11 mouse cellular contexts compared by ENCODE assay signal in the genomic region with DNA sequence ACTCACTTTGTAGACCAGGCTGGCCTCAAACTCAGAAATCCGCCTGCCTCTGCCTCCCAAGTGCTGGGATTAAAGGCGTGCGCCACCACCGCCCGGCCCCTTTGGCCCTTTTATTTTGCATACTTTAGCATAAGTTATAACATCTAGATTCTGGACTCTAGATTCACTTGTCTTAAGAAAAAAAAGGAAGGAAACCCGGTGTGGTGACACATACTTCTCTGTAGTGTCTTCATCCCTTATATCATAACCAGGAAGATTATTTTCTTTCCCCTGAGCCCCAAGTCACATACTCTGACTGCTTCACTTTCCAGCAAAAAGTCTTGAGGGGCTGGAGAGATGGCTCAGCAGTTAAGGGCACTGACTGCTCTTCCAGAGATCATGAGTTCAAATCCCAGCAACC. TPM values are rescaled to one million over a fixed set of nuclear protein-coding genes. Genes with fewer than 3 reads are reported as not detected.
DNase-seq lines count a peak whose midpoint lies in the region; ATAC-seq and TF ChIP-seq lines count a peak whose summit lies in the region.
"Not testable (repeated sequence)": the region's sequence is repeated elsewhere in the genome, so short reads cannot be mapped to it uniquely, and the experiment has no call there.
"Had no signal": no experiment of that assay in that cellular context is flagged by ENCODE, and none has a peak within 500 bp of the region (broad histone marks: within the 10 kb centered on the region; RNA-seq: fewer than 3 reads in every experiment).

No protein-coding gene starts in this region.

- peaks cover 16% of the 10 kb centered on the region for H3K4me1 ChIP-seq in embryonic facial prominence, embryonic 14.5 days (ENCODE audit: control insufficient read depth, insufficient read depth, low read length)
- peaks cover 16% of the 10 kb centered on the region for H3K4me1 ChIP-seq in heart, embryonic 12.5 days (replicated peaks)
- H3K4me1 ChIP-seq in hindbrain, postnatal 0 days (ENCODE audit: insufficient read depth, low read length): peaks cover 12% of the 10 kb centered on the region
- peaks cover 26% of the 10 kb centered on the region for H3K4me1 ChIP-seq in limb, embryonic 12.5 days (replicated peaks)
- H3K4me1 ChIP-seq in liver, postnatal 0 days (ENCODE audit: insufficient read depth): peaks cover 47% of the 10 kb centered on the region
- peaks cover 13% of the 10 kb centered on the region for H3K4me1 ChIP-seq in midbrain, postnatal 0 days (ENCODE audit: insufficient read depth, low read length)
- H3K4me1 ChIP-seq in stomach, embryonic 16.5 days (ENCODE audit: control insufficient read depth, insufficient read depth, low read length): peaks cover 14% of the 10 kb centered on the region

- not testable (repeated sequence) for H3K27ac ChIP-seq in embryonic facial prominence, embryonic 14.5 days (replicated peaks; ENCODE audit: low read depth, low read length); heart, embryonic 12.5 days (ENCODE audit: poor library complexity, severe bottlenecking); limb, embryonic 12.5 days; stomach, embryonic 16.5 days (ENCODE audit: low read length)
- H3K27ac ChIP-seq in hindbrain, postnatal 0 days: 0 out of 2 replicates have a peak overlapping the region, but pooled peaks have one; percentile 87
- H3K27ac ChIP-seq in liver, postnatal 0 days (ENCODE audit: low read depth): peak overlapping the region; percentile 78
- H3K27ac ChIP-seq in midbrain, postnatal 0 days (ENCODE audit: low read depth, low read length): 0 out of 2 replicates have a peak overlapping the region, but pooled peaks have one; percentile 32

- H3K4me3 ChIP-seq in embryonic facial prominence, embryonic 14.5 days (ENCODE audit: low read depth, low read length): peak overlapping the region; percentile 46; the same call in 1 of the 2 replicates
- H3K4me3 ChIP-seq in heart, embryonic 12.5 days: 0 out of 2 replicates have a peak overlapping the region, but pooled peaks have one; percentile 55
- H3K4me3 ChIP-seq in hindbrain, postnatal 0 days (ENCODE audit: low read length); limb, embryonic 12.5 days (replicated peaks); liver, postnatal 0 days (ENCODE audit: low read depth, low read length); midbrain, postnatal 0 days (ENCODE audit: low read depth, low read length); stomach, embryonic 16.5 days (replicated peaks; ENCODE audit: low read length): not testable (repeated sequence)

- not testable (repeated sequence) for TF ChIP-seq CTCF in hindbrain, postnatal 0 days (IDR thresholded peaks at IDR 0.05; ENCODE audit: low read depth); liver, postnatal 0 days (IDR thresholded peaks at IDR 0.05; ENCODE audit: low read depth); midbrain, postnatal 0 days (IDR thresholded peaks at IDR 0.05)

- ATAC-seq in embryonic facial prominence, embryonic 14.5 days (ENCODE audit: low read depth); heart, embryonic 12.5 days (ENCODE audit: insufficient number of reproducible peaks, low FRiP score); hindbrain, postnatal 0 days; limb, embryonic 12.5 days (ENCODE audit: insufficient number of reproducible peaks, insufficient read depth, low FRiP score, low TSS enrichment, low read depth); liver, postnatal 0 days; midbrain, postnatal 0 days (ENCODE audit: low FRiP score); stomach, embryonic 16.5 days (ENCODE audit: insufficient read depth, low FRiP score): not testable (repeated sequence)

- not testable (repeated sequence) for H3K9me3 ChIP-seq in embryonic facial prominence, embryonic 14.5 days (ENCODE audit: control insufficient read depth, low read length); heart, embryonic 12.5 days (replicated peaks); hindbrain, postnatal 0 days (ENCODE audit: low read length); limb, embryonic 12.5 days; liver, postnatal 0 days (ENCODE audit: low read length); midbrain, postnatal 0 days (ENCODE audit: low read length); stomach, embryonic 16.5 days (replicated peaks; ENCODE audit: control insufficient read depth, low read length)

- H3K9ac ChIP-seq in embryonic facial prominence, embryonic 14.5 days (ENCODE audit: low read depth, low read length); heart, embryonic 12.5 days; hindbrain, postnatal 0 days (replicated peaks; ENCODE audit: low read length); limb, embryonic 12.5 days (replicated peaks); liver, postnatal 0 days (replicated peaks); midbrain, postnatal 0 days (replicated peaks; ENCODE audit: low read length, poor library complexity, severe bottlenecking): not testable (repeated sequence)
- H3K9ac ChIP-seq in stomach, embryonic 16.5 days (ENCODE audit: low read length): peak overlapping the region; percentile 24; the same call in 1 of the 2 replicates

- H3K4me2 ChIP-seq in embryonic facial prominence, embryonic 14.5 days (ENCODE audit: low read depth, low read length): 0 out of 2 replicates have a peak overlapping the region, but pooled peaks have one; percentile 56
- peak overlapping the region; percentile 71 for H3K4me2 ChIP-seq in heart, embryonic 12.5 days
- peak overlapping the region; percentile 27; the same call in 1 of the 2 replicates for H3K4me2 ChIP-seq in hindbrain, postnatal 0 days (ENCODE audit: low read depth, low read length)
- peak overlapping the region; percentile 0; the same call in 1 of the 2 replicates for H3K4me2 ChIP-seq in limb, embryonic 12.5 days
- peak overlapping the region; percentile 47 for H3K4me2 ChIP-seq in liver, postnatal 0 days (ENCODE audit: low read depth, low read length)
- 0 out of 2 replicates have a peak overlapping the region, but pooled peaks have one; percentile 20 for H3K4me2 ChIP-seq in midbrain, postnatal 0 days (ENCODE audit: low read depth, low read length, poor library complexity, severe bottlenecking)
- peak overlapping the region; percentile 30 for H3K4me2 ChIP-seq in stomach, embryonic 16.5 days (ENCODE audit: low read depth, low read length)

- H3K36me3 ChIP-seq in embryonic facial prominence, embryonic 14.5 days (ENCODE audit: control insufficient read depth, insufficient read depth, low read length): peaks cover 22% of the 10 kb centered on the region
- H3K36me3 ChIP-seq in heart, embryonic 12.5 days: peaks cover 19% of the 10 kb centered on the region
- H3K36me3 ChIP-seq in hindbrain, postnatal 0 days (ENCODE audit: insufficient read depth, low read length); stomach, embryonic 16.5 days (ENCODE audit: control insufficient read depth, insufficient read depth, low read length): not testable (repeated sequence)
- peaks cover 20% of the 10 kb centered on the region for H3K36me3 ChIP-seq in limb, embryonic 12.5 days
- H3K36me3 ChIP-seq in liver, postnatal 0 days (replicated peaks; ENCODE audit: insufficient read depth, low read length): peaks cover 15% of the 10 kb centered on the region
- peaks cover 10% of the 10 kb centered on the region; the same call in 1 of the 2 replicates for H3K36me3 ChIP-seq in midbrain, postnatal 0 days (ENCODE audit: insufficient read depth, low read length)

- peak; percentile 28 for DNase-seq in CD4-positive helper T cell, adult 2 months (ENCODE audit: low read depth, low spot score)
- DNase-seq in embryonic facial prominence, embryonic 14.5 days (ENCODE audit: low spot score); hindbrain, postnatal 0 days (ENCODE audit: low spot score); liver, postnatal 0 days; midbrain, postnatal 0 days (ENCODE audit: low spot score): not testable (repeated sequence)

- 61% methylated on average over 6 of the region's 6 CpGs for WGBS in embryonic facial prominence, embryonic 14.5 days
- 50% methylated on average over 6 of the region's 6 CpGs for WGBS in heart, embryonic 12.5 days
- WGBS in hindbrain, postnatal 0 days: 58% methylated on average over 6 of the region's 6 CpGs
- WGBS in limb, embryonic 12.5 days: 56% methylated on average over 6 of the region's 6 CpGs
- 36% methylated on average over 6 of the region's 6 CpGs for WGBS in liver, postnatal 0 days (ENCODE audit: insufficient replicate concordance)
- WGBS in midbrain, postnatal 0 days: 63% methylated on average over 6 of the region's 6 CpGs
- WGBS in stomach, embryonic 16.5 days: 49% methylated on average over 6 of the region's 6 CpGs

- not testable (repeated sequence) for H3K27me3 ChIP-seq in embryonic facial prominence, embryonic 14.5 days (replicated peaks; ENCODE audit: control insufficient read depth, insufficient read depth, low read length); heart, embryonic 12.5 days (replicated peaks); hindbrain, postnatal 0 days (ENCODE audit: insufficient read depth, low read length); limb, embryonic 12.5 days; liver, postnatal 0 days (ENCODE audit: insufficient read depth, low read length); midbrain, postnatal 0 days (ENCODE audit: insufficient read depth, low read length); stomach, embryonic 16.5 days (ENCODE audit: control insufficient read depth, insufficient read depth, low read length)

- TF ChIP-seq EP300 in liver, postnatal 0 days (IDR thresholded peaks at IDR 0.05; ENCODE audit: low read depth): not testable (repeated sequence)

RNA-seq across cellular contexts. Expression of gene Aip, which starts 3.8 kb away (rescaled TPM):
- polyA plus RNA-seq in embryonic facial prominence, embryonic 14.5 days (2014; fragmentation: Nextera tagmentation; extraction: Ambion mirVana): 81.9 and 88.6 TPM in 2 replicates
- polyA plus RNA-seq in heart, embryonic 12.5 days (2016; fragmentation: Nextera tagmentation; extraction: Ambion mirVana): 80.4 and 82.6 TPM in 2 replicates
- 33.4 and 38.2 TPM in 2 replicates for total RNA-seq in hindbrain, postnatal 0 days (2014; rRNA removed)
- 89.4 and 94.3 TPM in 2 replicates for polyA plus RNA-seq in hindbrain, postnatal 0 days (2015; fragmentation: Nextera tagmentation; extraction: Ambion mirVana)
- 86.5 and 87.5 TPM in 2 replicates for polyA plus RNA-seq in limb, embryonic 12.5 days (2016; fragmentation: Nextera tagmentation; extraction: Ambion mirVana)
- 23.1 and 26.8 TPM in 2 replicates for polyA plus RNA-seq in liver, postnatal 0 days (2015; fragmentation: Nextera tagmentation; extraction: Ambion mirVana)
- total RNA-seq in midbrain, postnatal 0 days (2014; rRNA removed): 29.8 and 49.9 TPM in 2 replicates
- 87.7 and 97.6 TPM in 2 replicates for polyA plus RNA-seq in midbrain, postnatal 0 days (2015; fragmentation: Nextera tagmentation; extraction: Ambion mirVana)
- 86.9 and 90.8 TPM in 2 replicates for polyA plus RNA-seq in stomach, embryonic 16.5 days (2015; fragmentation: Nextera tagmentation; extraction: Ambion mirVana)

RNA-seq across cellular contexts. Expression of gene Gpr152, which starts 17.7 kb away (rescaled TPM):
- polyA plus RNA-seq in embryonic facial prominence, embryonic 14.5 days (2014; fragmentation: Nextera tagmentation; extraction: Ambion mirVana): 0.08 TPM in 1 of 2 replicates, not detected in the other
- not detected in 2 replicates for polyA plus RNA-seq in heart, embryonic 12.5 days (2016; fragmentation: Nextera tagmentation; extraction: Ambion mirVana)
- 0.37 TPM in 1 of 2 replicates, not detected in the other for total RNA-seq in hindbrain, postnatal 0 days (2014; rRNA removed)
- 0.05 TPM in 1 of 2 replicates, not detected in the other for polyA plus RNA-seq in hindbrain, postnatal 0 days (2015; fragmentation: Nextera tagmentation; extraction: Ambion mirVana)
- polyA plus RNA-seq in limb, embryonic 12.5 days (2016; fragmentation: Nextera tagmentation; extraction: Ambion mirVana): not detected in 2 replicates
- not detected in 2 replicates for polyA plus RNA-seq in liver, postnatal 0 days (2015; fragmentation: Nextera tagmentation; extraction: Ambion mirVana)
- 0.16 TPM in 1 of 2 replicates, not detected in the other for total RNA-seq in midbrain, postnatal 0 days (2014; rRNA removed)
- polyA plus RNA-seq in midbrain, postnatal 0 days (2015; fragmentation: Nextera tagmentation; extraction: Ambion mirVana): not detected in 2 replicates
- polyA plus RNA-seq in stomach, embryonic 16.5 days (2015; fragmentation: Nextera tagmentation; extraction: Ambion mirVana): not detected in 2 replicates
- total RNA-seq: gastrocnemius, adult 8-10 months had no signal
- polyA plus RNA-seq: heart, embryonic 11.5 days; neural tube, embryonic 14.5 days had no signal

RNA-seq across cellular contexts. Expression of gene Cabp4, which starts 21.9 kb away (rescaled TPM):
- 0.12 TPM in 1 of 2 replicates, not detected in the other for polyA plus RNA-seq in embryonic facial prominence, embryonic 14.5 days (2014; fragmentation: Nextera tagmentation; extraction: Ambion mirVana)
- 0.13 TPM in 1 of 2 replicates, not detected in the other for polyA plus RNA-seq in heart, embryonic 12.5 days (2016; fragmentation: Nextera tagmentation; extraction: Ambion mirVana)
- total RNA-seq in hindbrain, postnatal 0 days (2014; rRNA removed): not detected in 2 replicates
- polyA plus RNA-seq in hindbrain, postnatal 0 days (2015; fragmentation: Nextera tagmentation; extraction: Ambion mirVana): 0.29 and 0.51 TPM in 2 replicates
- polyA plus RNA-seq in limb, embryonic 12.5 days (2016; fragmentation: Nextera tagmentation; extraction: Ambion mirVana): 0.12 and 0.14 TPM in 2 replicates
- polyA plus RNA-seq in liver, postnatal 0 days (2015; fragmentation: Nextera tagmentation; extraction: Ambion mirVana): 0.11 and 0.15 TPM in 2 replicates
- not detected in 2 replicates for total RNA-seq in midbrain, postnatal 0 days (2014; rRNA removed)
- polyA plus RNA-seq in midbrain, postnatal 0 days (2015; fragmentation: Nextera tagmentation; extraction: Ambion mirVana): 0.20 and 0.36 TPM in 2 replicates
- 0.12 TPM in 1 of 2 replicates, not detected in the other for polyA plus RNA-seq in stomach, embryonic 16.5 days (2015; fragmentation: Nextera tagmentation; extraction: Ambion mirVana)
- total RNA-seq: gastrocnemius, adult 8-10 months had no signal
- polyA plus RNA-seq: heart, embryonic 11.5 days had no signal

RNA-seq across cellular contexts. Expression of gene Pitpnm1, which starts 22.1 kb away (rescaled TPM):
- 5.6 and 6.6 TPM in 2 replicates for polyA plus RNA-seq in embryonic facial prominence, embryonic 14.5 days (2014; fragmentation: Nextera tagmentation; extraction: Ambion mirVana)
- 23.3 and 23.5 TPM in 2 replicates for polyA plus RNA-seq in heart, embryonic 12.5 days (2016; fragmentation: Nextera tagmentation; extraction: Ambion mirVana)
- total RNA-seq in hindbrain, postnatal 0 days (2014; rRNA removed): 134 and 142 TPM in 2 replicates
- polyA plus RNA-seq in hindbrain, postnatal 0 days (2015; fragmentation: Nextera tagmentation; extraction: Ambion mirVana): 88.0 and 91.9 TPM in 2 replicates
- 11.6 and 13.0 TPM in 2 replicates for polyA plus RNA-seq in limb, embryonic 12.5 days (2016; fragmentation: Nextera tagmentation; extraction: Ambion mirVana)
- 6.6 and 7.4 TPM in 2 replicates for polyA plus RNA-seq in liver, postnatal 0 days (2015; fragmentation: Nextera tagmentation; extraction: Ambion mirVana)
- total RNA-seq in midbrain, postnatal 0 days (2014; rRNA removed): 162 and 187 TPM in 2 replicates
- 127 and 134 TPM in 2 replicates for polyA plus RNA-seq in midbrain, postnatal 0 days (2015; fragmentation: Nextera tagmentation; extraction: Ambion mirVana)
- polyA plus RNA-seq in stomach, embryonic 16.5 days (2015; fragmentation: Nextera tagmentation; extraction: Ambion mirVana): 13.8 and 14.9 TPM in 2 replicates

RNA-seq across cellular contexts. Expression of gene Cdk2ap2, which starts 24.9 kb away (rescaled TPM):
- polyA plus RNA-seq in embryonic facial prominence, embryonic 14.5 days (2014; fragmentation: Nextera tagmentation; extraction: Ambion mirVana): 66.1 and 68.6 TPM in 2 replicates
- 54.4 and 57.6 TPM in 2 replicates for polyA plus RNA-seq in heart, embryonic 12.5 days (2016; fragmentation: Nextera tagmentation; extraction: Ambion mirVana)
- total RNA-seq in hindbrain, postnatal 0 days (2014; rRNA removed): 49.4 and 57.5 TPM in 2 replicates
- 63.9 and 64.6 TPM in 2 replicates for polyA plus RNA-seq in hindbrain, postnatal 0 days (2015; fragmentation: Nextera tagmentation; extraction: Ambion mirVana)
- 66.9 and 67.1 TPM in 2 replicates for polyA plus RNA-seq in limb, embryonic 12.5 days (2016; fragmentation: Nextera tagmentation; extraction: Ambion mirVana)
- polyA plus RNA-seq in liver, postnatal 0 days (2015; fragmentation: Nextera tagmentation; extraction: Ambion mirVana): 91.2 and 91.9 TPM in 2 replicates
- total RNA-seq in midbrain, postnatal 0 days (2014; rRNA removed): 37.4 and 45.6 TPM in 2 replicates
- 60.5 and 64.2 TPM in 2 replicates for polyA plus RNA-seq in midbrain, postnatal 0 days (2015; fragmentation: Nextera tagmentation; extraction: Ambion mirVana)
- 115 and 128 TPM in 2 replicates for polyA plus RNA-seq in stomach, embryonic 16.5 days (2015; fragmentation: Nextera tagmentation; extraction: Ambion mirVana)

Comparison
In these comparisons a context has a peak if more than half of its experiments do, and no peak if none do; other contexts are left out.
1. H3K4me2 ChIP-seq: peak in every context shown above with its lines; median percentile 71 in heart, embryonic 12.5 days; 56 in embryonic facial prominence, embryonic 14.5 days; 47 in liver, postnatal 0 days; 30 in stomach, embryonic 16.5 days; 27 in hindbrain, postnatal 0 days; 20 in midbrain, postnatal 0 days; 0 in limb, embryonic 12.5 days.